Mouse (Mus musculus) frontal cortex, postnatal 14 days (tissue): ENCODE results near the gene Ntmt1.

Source experiments
- DNase-seq, 2 experiments: peaks; one replicate each; pipeline ENCODE4 v3.0.0; 2022; ENCODE audit warnings: low spot score in 2 of 2

The Ntmt1 gene

DNA sequence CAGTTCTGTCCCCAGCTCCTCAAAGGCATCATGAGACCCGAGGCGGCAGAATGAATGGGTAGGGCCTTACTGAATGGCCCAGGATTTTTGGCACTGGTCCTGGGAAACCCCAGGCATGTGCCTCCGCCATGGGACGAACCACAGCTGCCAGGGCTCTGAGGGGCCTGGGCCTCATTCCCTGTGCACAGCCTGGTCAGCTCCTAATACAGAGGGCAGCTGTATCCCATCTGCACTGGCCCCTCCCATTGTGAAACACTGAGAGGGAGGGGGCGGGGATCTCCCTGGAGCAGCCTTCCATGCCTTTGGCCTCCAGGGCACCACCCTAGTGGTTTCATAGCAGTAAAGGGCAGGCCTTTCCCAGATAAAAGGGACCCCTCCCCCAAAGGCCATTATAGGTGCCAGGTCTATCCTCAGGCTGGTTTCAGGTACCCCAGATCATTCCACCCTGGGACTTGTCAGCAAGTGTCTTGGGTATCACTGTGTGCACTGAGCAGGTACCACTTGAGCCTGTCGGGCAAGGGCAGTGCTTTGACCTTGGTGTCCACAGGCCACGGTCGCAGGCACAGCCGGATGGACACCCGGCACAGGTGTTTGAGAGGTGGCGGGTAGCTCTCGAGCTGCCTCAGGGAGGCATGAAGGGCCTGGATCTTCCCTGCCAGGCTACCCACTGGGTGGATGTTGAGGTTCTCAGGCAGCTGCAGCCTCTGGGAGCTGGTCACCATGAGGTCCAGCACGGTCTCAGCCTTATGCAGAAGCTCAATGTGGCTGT is 15.9 kb downstream of the Ntmt1 start:
- peak in 1 of 2 experiments; percentile 38 for DNase-seq

- DNase-seq = peak; percentile 40 to 45
Measured at GRCm38 (mm10) chr2:30826825-30827748, 19.5 kb downstream of the Ntmt1 start.

- DNase-seq = peak; percentile 88 to 92
Measured at GRCm38 (mm10) chr2:30827749-30828475, 20.3 kb downstream of the Ntmt1 start.

- DNase-seq = no peak
Measured at GRCm38 (mm10) chr2:30829315-30829714, 21.7 kb downstream of the Ntmt1 start.

- DNase-seq = no peak
Measured at GRCm38 (mm10) chr2:30830283-30830795, 22.7 kb downstream of the Ntmt1 start, which contains the start of gene Asb6. Gene Asb6 (minus strand): TSS chr2:30830333.

- DNase-seq = no peak
Measured at GRCm38 (mm10) chr2:30833644-30834043, 26.0 kb downstream of the Ntmt1 start.

DNA sequence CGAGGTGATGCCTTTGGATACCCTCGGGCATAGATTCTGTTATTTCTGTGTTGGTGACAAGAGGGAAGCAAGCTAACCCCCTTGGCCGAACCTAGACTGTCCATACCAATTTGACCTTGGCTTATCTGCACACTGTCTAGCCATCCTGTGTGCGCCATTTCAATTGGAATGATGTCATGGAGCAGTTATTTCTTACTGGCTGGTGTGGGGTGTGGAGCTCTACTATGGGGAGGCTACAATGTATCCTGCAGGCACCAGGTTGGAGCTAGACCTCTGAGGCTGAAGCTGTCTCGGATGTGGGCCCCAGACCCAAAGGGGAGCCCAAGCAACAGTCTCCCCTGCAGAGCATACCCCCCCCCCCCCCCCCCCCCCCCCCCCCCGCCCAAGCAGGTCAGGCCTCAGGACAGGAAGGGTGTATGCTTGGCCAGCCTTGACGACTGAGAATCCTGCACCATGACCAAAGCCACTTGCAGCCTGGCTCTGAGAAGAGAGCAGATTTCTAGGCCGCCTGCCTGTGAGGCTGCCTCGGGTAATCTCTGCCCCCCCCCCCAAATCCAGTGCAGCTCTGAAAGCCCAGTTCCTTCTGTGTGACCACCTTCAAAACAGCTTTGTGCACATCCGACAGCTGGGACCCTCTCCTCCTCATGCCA is 26.9 kb downstream of the Ntmt1 start, which contains the start of gene Prrx2:
TSS of gene Prrx2 (plus strand) at position 600 of the 650 bp plus-strand sequence.
- DNase-seq = no peak

DNA sequence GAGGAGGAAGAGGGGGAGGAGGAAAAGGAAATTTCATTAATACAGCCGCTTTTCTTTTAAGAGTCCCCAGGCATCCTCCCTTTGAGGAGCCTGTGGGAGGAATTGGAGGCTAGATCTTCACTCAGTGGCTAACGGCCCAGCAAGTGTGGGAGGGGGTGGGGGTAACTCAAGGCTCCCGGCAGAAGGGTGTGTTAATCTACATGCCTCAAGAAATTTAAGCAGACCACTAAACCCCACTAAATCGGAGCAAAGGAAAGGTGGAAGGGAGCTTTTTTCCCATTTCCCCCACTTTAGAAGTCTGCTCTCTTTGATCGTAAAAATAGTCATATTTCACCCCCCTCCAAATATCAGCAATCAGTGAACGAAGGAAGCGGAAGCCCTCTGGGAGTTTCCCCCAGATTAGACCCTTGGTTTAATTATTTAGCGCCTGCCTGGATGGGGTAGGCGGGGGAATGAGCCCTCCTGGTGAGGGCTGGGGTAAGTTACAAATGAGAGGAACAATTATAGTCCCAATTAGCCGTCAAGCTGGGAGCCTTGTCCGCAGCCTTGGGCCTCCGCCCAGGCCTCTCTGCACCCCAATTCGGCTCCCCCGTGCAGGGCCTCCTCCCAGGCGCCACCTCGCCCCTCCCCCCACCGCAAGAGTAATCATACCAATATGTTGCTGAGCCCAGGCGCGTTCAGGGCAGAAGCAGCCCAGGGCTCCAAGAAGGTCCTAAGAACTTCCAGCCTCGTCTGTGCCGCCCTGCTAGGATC is 28.8 kb downstream of the Ntmt1 start:
- DNase-seq = no peak

DNA sequence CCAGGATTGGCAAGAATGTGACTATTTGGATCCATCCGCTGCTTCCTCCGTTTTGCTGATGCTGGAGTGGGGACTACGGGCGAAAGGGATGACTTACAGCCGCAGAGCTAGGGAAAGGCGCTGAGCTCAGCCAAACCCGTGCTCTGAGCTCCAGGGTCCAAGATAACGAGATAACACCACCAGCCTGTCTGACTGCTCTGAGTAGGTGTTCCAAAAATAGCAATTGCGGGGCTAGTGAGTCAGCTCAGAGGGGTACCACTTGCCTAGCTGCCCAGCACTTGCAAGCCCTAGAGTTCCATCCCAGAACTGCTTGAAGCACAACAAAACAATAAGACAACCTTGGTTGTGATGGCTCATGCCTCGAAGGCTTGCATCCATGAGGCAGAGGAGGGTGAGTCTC is 35.0 kb downstream of the Ntmt1 start:
- no peak for DNase-seq

GRCm38 (mm10) chr2:30845152-30846070 is 37.8 kb downstream of the Ntmt1 start:
- no peak for DNase-seq

- no peak for DNase-seq
Measured at GRCm38 (mm10) chr2:30846236-30846635, 38.6 kb downstream of the Ntmt1 start.

GRCm38 (mm10) chr2:30846723-30847122 is 39.1 kb downstream of the Ntmt1 start:
- no peak for DNase-seq

DNA sequence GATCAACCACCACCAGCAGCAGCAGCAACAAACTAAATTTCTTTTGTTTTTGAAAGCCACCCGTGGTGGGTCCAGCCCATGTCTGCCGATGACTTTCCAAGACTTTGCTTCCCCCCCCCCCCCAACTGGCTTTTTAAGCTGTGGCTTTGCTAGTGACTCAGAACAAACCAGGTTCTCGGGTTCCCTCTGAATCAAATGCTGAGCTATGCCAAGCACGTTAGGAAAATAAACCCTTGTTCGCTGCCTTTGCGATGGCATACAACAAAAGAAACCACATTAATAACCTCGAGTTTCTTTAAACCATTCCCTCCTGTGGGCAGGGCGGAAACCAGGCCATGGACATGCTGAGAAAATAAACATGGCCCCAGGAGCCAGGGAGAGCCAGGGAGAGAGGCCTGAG is 40.6 kb downstream of the Ntmt1 start:
- DNase-seq = no peak

DNA sequence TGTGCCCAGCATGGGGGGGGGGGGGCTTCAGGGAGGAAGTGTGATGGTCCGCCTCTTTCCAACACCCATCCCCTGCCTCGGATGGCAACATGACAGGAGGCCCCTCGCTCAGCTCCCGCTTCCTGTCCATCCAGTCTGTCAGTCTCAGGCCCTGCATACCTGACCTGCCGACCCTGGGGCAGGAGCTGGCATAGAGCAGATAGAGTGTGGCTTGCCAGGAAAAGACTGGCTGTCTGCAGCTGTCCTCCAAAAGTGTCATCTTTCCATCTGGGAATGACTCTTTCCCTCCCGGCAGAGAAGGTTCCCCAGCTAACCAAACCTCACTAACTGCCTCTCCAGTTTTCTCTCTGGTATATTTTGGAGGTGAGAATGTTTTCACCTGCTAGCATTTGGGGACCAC is 43.0 kb downstream of the Ntmt1 start:
- no peak for DNase-seq

DNA sequence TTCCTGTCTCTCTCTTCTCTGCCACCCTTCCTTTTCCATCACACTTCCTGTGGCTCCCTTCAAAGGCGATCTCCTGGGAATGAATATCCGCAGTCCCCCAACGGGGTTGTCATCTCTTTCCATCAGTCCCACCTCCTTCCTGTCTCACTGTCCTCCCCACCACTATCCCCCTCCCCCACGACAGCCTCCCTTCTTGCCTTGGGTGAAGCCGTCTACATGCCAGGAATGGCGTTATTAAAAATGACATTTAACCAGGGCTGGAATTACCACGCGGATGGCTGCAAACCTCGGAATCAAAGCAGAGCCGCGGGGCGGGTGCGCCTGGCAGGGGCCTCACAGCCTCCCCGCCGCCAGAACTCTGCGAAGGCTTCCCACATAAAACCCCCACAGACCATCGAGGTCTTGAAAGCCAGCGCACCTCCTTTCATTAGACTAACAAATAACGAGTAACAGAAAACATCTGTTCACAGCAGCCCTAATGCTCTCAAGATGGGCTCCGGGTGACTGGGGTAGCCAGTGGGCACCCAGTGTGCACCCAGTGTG is 45.2 kb downstream of the Ntmt1 start:
- no peak for DNase-seq

DNA sequence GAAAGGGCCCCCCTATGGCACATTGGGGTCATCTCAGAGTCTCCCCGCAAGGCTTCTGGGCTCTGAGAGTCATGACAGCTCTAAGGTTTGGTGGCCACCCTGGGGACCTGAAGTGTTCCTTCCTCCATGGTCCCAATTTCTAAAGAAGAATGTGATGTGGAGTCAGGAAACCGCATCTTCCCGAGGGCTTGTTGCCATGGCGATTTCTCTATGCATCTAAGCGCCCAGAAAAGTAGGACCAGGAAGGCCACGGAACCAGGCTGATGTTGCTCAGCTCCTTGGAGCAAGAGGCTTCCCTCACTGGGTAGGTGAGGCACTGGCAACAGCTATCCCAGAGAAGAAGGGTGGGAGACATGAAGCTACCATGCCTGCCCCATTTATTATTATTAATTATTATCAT is 49.5 kb downstream of the Ntmt1 start:
- DNase-seq = no peak

DNA sequence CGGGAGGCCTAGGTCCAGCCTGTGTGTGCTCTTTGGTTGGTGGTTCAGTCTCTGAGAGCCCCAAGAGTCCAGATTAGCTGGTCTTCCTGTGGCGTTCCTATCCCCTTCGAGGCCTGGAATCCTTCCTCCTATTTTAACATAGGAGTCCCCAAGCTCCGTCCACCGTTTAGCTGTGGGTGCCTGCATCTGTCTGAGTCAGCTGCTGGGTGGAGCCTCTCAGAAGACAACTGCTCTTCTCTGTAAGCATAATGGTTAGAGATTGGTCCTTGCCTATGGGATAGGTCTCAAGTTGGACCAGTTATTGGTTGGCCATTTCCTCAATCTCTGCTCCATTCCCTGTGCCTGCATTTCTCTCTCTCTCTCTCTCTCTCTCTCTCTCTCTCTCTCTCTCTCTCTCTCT is 52.2 kb downstream of the Ntmt1 start:
- DNase-seq = no peak

- DNase-seq = no peak
Measured at GRCm38 (mm10) chr2:30862081-30862480, 54.5 kb downstream of the Ntmt1 start.

GRCm38 (mm10) chr2:30863574-30863973 is 55.9 kb downstream of the Ntmt1 start:
- DNase-seq = no peak
